Mouse (Mus musculus) liver, embryonic 14.5 days (tissue): Measurements from ENCODE around the gene Eipr1.

Source experiments
- CTCF ChIP-seq: IDR thresholded peaks from 2 replicates; pipeline ENCODE4 v1.5.1; 2016; ENCODE audit warnings: antibody characterized with exemption, low read depth, control low read depth
- EP300 ChIP-seq: IDR thresholded peaks from 2 replicates; pipeline ENCODE4 v1.6.1; 2016; ENCODE audit warnings: antibody characterized with exemption, low read depth

- TF ChIP-seq CTCF: no peak
- no peak for TF ChIP-seq EP300
Measured at GRCm38 (mm10) chr12:28906809-28907297, 155.2 kb downstream of the Eipr1 start.
